Mouse (Mus musculus) bone marrow macrophage, adult 2 months (primary cell): Measurements from ENCODE around the gene Mvb12b. TPM values are rescaled to one million over a fixed set of nuclear protein-coding genes. Genes with fewer than 3 reads are reported as not detected.

Experiments used
- H3K27ac ChIP-seq: 2 replicates; pipeline ENCODE4 v1.5.1; 2012; ENCODE audit warnings: low read depth, low read length; ENCODE audit not compliant: insufficient read depth
- H3K4me1 ChIP-seq: 2 replicates; pipeline ENCODE4 v1.6.1; 2012; ENCODE audit warnings: low read length; ENCODE audit not compliant: control insufficient read depth, insufficient read depth
- H3K4me3 ChIP-seq: 2 replicates; pipeline ENCODE4 v1.5.1; 2012; ENCODE audit warnings: mild to moderate bottlenecking, low read length, moderate library complexity; ENCODE audit not compliant: insufficient read depth
- CTCF ChIP-seq: IDR thresholded peaks from 2 replicates; pipeline ENCODE4 v1.5.1; 2012; ENCODE audit warnings: low read depth, mild to moderate bottlenecking, low read length, moderate library complexity
- POLR2A ChIP-seq: IDR thresholded peaks from 2 replicates; pipeline ENCODE4 v1.6.1; 2012; ENCODE audit warnings: mild to moderate bottlenecking, low read depth, low read length, borderline replicate concordance
- polyA plus RNA-seq: library from polyadenylated mRNA; stranded (reverse); fragments of >200 nt; gene quantifications from 2 replicates; pipeline ENCODE4 v1.2.4, GENCODE M21; 2012; ENCODE audit not compliant: missing spikeins, insufficient read depth, insufficient read length

Mvb12b gene
- polyA plus RNA-seq, 1 experiment, result 17.0 TPM

DNA sequence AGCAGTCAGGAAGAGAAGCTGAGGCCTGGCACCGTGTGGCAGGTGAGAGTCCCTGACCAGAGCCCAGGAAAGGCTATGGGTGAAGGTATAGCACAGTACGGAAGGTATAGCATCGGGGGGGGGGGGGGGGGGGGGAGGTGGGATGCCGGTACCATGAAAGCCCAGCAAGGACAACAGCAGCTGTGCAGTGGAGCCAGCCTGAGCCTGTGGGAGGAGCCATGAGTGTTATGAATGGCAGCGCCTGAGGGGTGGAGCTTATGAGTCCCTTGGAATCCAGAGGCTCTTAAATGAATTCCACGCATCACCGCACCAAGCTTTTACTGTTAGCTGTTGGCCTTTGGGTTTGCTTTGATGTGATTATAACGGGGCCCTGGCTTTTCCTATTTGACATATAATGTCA lies 123.3 kb downstream of the Mvb12b start:
- H3K4me1 ChIP-seq, result peaks cover 8% of the 10 kb centered on the region

DNA sequence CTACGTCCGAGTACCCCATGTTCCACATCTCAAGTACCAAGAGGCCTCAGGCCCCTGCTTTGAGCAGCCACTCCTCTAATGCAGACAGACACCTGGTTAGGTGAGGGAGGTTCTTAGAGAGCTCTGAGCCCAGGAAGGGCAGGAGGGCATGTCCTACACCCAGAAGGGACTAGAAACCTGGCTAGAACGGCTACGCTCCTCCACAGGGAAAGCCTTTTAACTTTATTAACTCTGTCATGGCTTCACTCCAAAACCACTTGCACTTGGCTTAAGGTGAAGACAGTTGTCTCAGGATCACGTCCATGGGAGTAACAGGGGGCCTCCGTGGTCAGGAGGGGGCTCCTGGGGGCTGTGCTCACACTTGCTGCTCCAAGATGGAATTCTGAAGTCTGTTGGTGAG lies 125.5 kb downstream of the Mvb12b start:
- TF ChIP-seq CTCF, result no peak
- TF ChIP-seq POLR2A, result no peak
- no peak overlapping the region for H3K4me3 ChIP-seq
- no peak overlapping the region for H3K27ac ChIP-seq
- H3K4me1 ChIP-seq, result peaks cover 16% of the 10 kb centered on the region

More for the DNA sequence above, 123.3 kb downstream of the Mvb12b start:
- Histone ChIP-seq H3K27ac (no peak overlapping the region), H3K4me3 (no peak overlapping the region)
- TF ChIP-seq POLR2A (no peak), CTCF (no peak)

DNA sequence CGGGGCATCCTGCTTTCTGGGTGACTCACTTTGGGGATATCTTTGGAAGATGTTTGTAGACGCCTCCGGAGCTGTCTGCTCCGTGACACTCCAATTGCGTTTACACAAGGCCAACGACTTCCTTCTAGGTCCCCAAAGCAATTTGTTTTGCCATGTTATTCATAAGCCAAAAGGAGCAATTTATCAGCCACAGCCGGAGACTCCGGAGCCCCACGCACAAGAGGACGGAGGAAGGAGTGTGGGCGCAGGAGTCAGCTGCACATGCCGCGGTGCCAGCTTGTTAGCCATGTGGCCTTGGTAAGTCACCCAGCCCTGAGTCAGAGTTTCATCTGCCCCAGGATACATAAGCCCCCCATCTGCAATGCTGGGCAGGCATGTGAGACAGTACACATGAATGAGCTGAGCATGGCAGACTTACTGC lies 127.2 kb downstream of the Mvb12b start:
- Histone ChIP-seq H3K4me1 (peaks cover 31% of the 10 kb centered on the region), H3K4me3 (no peak overlapping the region), H3K27ac (no peak overlapping the region)
- TF ChIP-seq POLR2A, result no peak
- TF ChIP-seq CTCF, result no peak

DNA sequence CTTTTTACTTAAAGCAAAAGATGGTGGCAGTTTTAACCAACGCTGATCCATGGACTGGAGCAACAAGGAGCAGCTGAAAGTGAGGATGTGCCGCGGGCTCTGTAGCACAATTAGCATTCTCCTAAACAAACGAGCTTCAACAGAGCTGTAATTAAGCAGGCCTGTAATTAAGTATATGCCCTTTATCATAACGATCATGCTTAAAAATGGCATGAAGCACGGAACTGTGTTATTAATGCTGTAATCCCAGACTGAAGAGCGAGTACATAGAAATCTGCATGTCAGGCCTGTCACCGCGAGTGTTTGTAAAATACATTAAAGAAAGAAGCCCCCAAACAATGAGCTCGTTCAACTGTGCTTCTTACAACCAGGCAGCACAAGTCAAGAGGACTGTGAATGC lies 128.3 kb downstream of the Mvb12b start:
- no peak overlapping the region for H3K4me3 ChIP-seq
- TF ChIP-seq CTCF (no peak), POLR2A (no peak)
- no peak overlapping the region for H3K27ac ChIP-seq
- H3K4me1 ChIP-seq, result peaks cover 41% of the 10 kb centered on the region

DNA sequence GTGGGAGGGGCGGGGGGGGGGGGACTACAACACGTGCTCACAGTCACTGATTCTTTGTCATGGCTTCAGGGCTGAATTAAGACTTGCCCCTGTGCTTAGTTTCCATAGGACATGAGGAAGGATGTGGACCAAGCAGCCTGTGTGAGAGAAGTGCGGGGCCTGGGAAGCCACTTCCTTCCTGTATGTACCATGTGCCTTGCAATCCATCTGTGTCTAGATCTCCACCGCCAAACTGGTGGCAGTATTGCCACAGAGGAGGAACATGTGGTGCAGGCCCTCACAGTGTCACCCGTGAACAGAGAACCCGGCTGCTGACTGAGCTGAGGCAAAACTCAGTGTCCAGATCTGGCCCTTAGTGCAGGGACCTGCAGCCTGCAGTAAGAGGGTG lies 132.1 kb downstream of the Mvb12b start:
- TF ChIP-seq POLR2A (no peak), CTCF (no peak)
- peaks cover 42% of the 10 kb centered on the region for H3K4me1 ChIP-seq
- no peak overlapping the region for H3K4me3 ChIP-seq
- H3K27ac ChIP-seq, result peak overlapping the region; percentile 94

DNA sequence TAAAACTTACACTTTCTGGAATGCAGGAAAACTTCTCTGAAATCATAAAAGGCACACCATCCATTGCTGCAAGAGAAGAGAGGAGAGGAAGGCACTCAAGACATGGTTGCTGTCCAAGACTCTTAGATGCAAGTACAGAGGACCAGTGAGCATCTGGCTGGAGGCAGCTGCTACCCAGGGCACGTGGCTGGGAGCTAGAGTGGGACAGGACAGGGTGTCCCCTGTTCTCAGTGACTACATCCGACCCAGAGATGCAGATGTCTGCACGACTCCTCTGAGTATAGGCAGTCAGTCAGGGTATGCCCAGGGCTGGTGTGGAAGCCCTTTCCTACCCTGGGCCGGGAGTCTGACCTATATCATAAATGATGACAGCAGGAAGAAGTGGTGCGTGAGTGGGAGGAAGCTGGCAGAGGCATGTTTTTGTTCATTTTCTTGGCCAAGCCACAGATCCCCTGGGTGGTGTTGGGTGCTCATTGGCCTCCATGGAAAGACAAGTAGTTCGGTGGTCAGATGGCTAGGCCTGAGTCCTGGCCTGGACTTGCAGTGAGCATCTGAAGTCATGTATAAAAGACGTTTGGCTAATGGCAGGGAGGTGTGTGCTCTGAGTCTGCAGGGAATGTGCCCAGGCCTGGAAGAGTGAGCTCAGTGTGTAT lies 132.6 kb downstream of the Mvb12b start:
- H3K27ac ChIP-seq, result peak overlapping the region; percentile 94
- no peak overlapping the region for H3K4me3 ChIP-seq
- TF ChIP-seq CTCF, result no peak
- no peak for TF ChIP-seq POLR2A
- H3K4me1 ChIP-seq, result peaks cover 42% of the 10 kb centered on the region

DNA sequence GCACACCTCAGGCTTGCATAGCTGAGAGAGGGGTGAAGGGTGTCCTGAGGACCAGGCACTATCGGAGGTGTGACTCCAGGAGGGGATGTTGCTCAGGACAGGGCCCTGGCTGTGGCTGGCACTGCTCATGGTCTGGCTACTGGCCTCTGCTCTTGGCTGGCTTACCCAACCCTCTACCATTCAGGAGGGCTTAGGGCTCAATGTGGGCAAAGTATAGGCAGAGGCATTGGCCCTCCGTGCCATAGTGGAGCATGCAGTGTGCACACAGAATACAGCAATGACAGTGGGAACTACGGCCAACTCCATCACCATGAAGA lies 133.5 kb downstream of the Mvb12b start:
- H3K27ac ChIP-seq, result no peak overlapping the region
- TF ChIP-seq POLR2A, result no peak
- no peak for TF ChIP-seq CTCF
- H3K4me1 ChIP-seq, result peaks cover 42% of the 10 kb centered on the region

DNA sequence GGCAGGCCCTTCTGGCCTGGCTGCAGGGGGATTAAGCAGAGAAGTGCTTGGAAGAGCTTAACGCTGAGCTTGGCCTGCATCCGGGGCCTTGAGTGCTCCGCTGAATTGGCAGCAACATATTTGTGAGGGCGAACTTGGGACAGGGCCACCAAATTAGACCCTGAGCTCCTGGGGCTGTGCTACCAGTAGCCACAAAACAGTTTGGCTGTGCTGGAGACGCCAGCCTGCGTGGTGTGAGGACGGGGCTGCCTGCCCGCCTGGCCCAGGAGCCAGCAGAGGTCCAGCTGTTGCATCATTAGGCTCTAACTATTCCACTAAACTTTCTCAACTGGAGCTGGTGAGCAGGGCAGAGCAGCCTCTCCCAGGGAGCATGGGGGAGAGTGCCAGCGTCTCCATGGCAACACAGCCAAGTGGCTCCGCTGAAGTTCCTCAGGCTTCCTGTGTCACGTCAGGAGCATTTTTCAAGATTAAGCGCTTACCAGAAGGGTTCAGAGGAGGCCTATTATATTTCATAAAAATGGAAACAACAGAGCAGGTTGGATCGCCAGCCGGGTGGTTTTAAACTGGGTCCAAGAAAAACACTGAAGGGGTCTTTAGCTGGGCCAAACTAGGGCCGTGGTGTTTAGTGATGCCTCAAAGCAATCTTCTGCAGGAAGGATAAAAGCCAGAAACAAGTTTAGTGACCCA lies 134.0 kb downstream of the Mvb12b start:
- Histone ChIP-seq H3K4me3 (no peak overlapping the region), H3K27ac (no peak overlapping the region), H3K4me1 (peaks cover 42% of the 10 kb centered on the region)
- TF ChIP-seq CTCF (no peak), POLR2A (no peak)

More for the DNA sequence above, 133.5 kb downstream of the Mvb12b start:
- H3K4me3 ChIP-seq, result no peak overlapping the region

DNA sequence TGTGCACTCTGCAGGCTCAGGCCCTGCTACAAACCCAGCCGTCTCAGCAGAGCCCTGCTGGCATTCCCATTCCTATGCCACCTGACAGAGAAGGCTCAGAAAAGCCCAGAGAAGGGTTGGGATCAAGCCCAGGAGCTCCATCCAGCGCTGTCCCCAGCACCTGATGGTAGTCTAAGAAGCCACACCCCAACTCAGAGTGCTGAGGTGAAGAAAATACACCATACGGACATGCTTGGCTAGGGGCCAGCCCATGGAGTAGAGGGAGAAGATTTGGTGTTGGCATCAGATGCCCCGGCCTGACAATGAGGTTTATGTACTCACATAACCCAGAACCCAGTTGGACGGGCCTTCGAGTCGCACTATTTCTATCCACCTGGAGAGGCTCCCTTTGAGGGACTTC lies 137.1 kb downstream of the Mvb12b start:
- no peak for TF ChIP-seq CTCF
- TF ChIP-seq POLR2A, result no peak
- H3K27ac ChIP-seq, result no peak overlapping the region
- H3K4me1 ChIP-seq, result peaks cover 16% of the 10 kb centered on the region
- no peak overlapping the region for H3K4me3 ChIP-seq

DNA sequence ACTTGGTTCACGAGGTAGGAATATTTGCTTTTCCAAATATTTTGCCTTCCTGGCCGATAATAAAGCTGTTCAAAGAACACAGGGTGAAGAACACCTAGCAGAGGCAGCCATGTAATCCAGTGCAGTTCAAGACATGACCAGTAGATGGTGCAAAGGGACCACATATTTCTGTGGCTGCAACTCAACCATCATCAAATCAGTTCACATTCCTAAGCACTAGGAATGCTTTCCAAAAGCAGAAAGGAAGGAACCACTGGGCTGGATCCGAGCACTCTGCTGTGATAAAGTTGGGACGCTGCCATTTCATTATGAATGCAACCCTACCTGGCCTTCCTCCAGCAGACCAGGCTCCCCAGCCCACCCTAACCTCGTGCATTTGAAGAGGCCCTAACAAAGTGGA lies 141.3 kb downstream of the Mvb12b start:
- Histone ChIP-seq H3K4me1 (no peaks in the 10 kb centered on the region), H3K27ac (no peak overlapping the region), H3K4me3 (no peak overlapping the region)
- TF ChIP-seq CTCF (no peak; the same call in 1 of the 2 replicates), POLR2A (no peak)

DNA sequence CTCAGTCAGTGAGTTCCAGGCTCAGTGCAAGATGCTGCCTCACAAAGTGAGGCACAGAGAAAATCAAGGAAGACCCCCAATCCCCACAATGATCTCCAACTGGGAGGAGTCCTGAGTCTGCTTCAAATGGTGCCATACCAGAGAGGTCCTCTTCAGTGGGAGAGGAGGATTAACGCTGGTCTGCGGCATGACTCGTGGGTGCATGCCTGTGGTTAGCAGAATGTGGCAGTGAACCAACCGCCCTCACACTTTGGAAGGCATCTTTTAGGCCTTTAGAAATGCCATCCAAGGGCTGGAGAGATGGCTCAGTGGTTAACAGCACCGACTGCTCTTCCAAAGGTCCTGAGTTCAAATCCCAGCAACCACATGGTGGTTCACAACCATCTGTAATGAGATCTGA lies 142.0 kb downstream of the Mvb12b start:
- Histone ChIP-seq H3K4me1 (no peaks in the 10 kb centered on the region), H3K27ac (no peak overlapping the region), H3K4me3 (no peak overlapping the region)
- TF ChIP-seq POLR2A (no peak), CTCF (no peak)

DNA sequence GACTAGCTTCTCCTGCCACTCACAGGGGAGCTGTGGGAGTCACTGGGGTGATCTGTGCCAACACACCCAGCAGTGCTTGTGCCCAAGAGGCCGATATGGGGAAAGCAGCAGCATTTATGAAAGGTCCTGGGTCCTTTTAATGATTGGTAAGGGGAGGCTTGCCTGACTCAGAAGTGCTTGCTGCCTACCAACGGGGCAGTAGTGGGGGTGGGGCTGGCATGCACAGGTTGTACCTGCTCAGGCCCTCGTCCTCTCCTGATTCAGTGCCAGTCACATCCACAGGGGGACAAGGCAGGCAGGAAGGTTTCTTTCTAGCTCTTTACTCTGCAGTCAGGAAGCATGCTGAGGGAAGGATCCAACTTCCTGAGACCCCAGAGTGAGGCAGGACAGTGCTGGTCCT lies 150.6 kb downstream of the Mvb12b start:
- H3K4me3 ChIP-seq, result no peak overlapping the region
- no peak overlapping the region for H3K27ac ChIP-seq
- H3K4me1 ChIP-seq, result no peaks in the 10 kb centered on the region
- TF ChIP-seq POLR2A, result no peak
- no peak for TF ChIP-seq CTCF
